Mouse (Mus musculus) brain, adult 2 months (tissue): ENCODE data around the gene Tpcn1.
A peak's percentile ranks its signal among the peaks of the same experiment; 100 is the strongest.

ENCODE experiments used
- DNase-seq: peaks from one replicate; pipeline ENCODE4 v3.0.0; 2011; ENCODE audit warnings: low read depth, low spot score

Gene Tpcn1

GRCm38 (mm10) chr5:120609246-120609775 lies 20.8 kb upstream of the Tpcn1 start:
- no peak for DNase-seq

- DNase-seq, result no peak
These were observed 18.9 kb upstream of the Tpcn1 start for GRCm38 (mm10) chr5:120607335-120607734.

- peak; percentile 41 for DNase-seq
These were observed 18.2 kb upstream of the Tpcn1 start for GRCm38 (mm10) chr5:120606590-120607200.

DNA sequence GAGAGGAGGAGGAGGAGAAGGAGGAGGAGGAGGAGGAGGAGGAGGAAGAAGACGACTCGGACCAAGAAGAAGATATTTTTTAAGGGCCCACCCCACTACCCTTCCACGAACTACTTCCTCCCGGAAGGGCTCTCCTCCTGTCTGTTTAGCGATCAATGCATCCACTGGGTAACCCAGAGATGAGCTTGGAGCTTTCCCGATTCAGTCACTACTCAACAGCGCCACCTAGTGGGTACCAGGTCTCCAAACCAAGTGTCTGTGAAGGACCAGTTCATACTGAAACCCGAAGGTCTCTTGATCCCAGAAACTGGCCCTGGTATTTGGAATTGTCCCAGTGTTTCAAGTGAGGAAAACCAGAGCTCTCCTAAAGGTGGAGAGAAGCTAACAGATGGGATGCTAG lies 17.2 kb upstream of the Tpcn1 start:
- DNase-seq, result peak; percentile 97

- DNase-seq, result peak; percentile 32
These were observed 16.8 kb upstream of the Tpcn1 start for GRCm38 (mm10) chr5:120605241-120605661.

DNA sequence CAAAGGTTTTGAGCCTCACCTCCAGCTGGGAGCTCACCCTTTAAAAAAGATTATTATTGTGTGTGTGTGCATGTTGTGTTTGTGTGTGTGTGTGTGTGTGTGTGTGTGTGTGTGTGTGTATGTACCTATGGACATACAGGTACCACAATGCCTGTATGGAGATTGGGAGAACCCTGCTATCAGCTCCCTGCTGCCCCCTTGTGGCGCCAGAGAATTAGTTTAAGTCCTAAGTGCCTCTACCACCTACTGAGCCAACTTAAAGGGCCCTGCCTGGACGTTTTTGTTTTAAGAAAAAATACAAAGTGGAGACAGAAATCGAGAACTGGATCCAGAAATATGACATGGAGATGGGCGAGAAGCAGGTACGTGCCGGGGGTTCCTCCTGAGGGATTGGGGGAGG lies 16.4 kb upstream of the Tpcn1 start:
- DNase-seq, result peak; percentile 91

- no peak for DNase-seq
These were observed 15.0 kb upstream of the Tpcn1 start for GRCm38 (mm10) chr5:120603515-120603914.

GRCm38 (mm10) chr5:120602210-120602609 lies 13.7 kb upstream of the Tpcn1 start:
- no peak for DNase-seq

GRCm38 (mm10) chr5:120600946-120601668 lies 12.6 kb upstream of the Tpcn1 start:
- peak; percentile 49 for DNase-seq

GRCm38 (mm10) chr5:120599625-120600024 lies 11.2 kb upstream of the Tpcn1 start:
- DNase-seq, result no peak

DNA sequence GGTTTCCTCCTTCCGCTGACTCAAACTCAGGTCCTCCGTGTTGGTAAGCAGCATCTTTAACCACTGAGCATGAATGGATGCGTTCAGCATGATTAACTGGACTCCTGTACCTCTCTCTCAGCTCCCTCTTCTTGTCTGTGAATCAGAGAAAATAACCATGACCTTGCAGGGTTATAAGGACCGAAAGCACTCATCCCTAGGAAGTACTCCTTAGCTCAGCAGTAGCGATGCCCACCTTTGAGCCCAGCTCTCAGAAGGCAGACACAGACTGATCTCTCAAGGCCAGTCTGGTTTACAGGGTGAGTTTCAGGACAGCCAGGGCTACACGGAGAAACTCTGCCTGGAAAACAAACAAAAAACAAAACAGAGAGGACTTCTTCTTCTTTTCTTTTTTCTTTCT lies 6.0 kb upstream of the Tpcn1 start:
- DNase-seq, result no peak

DNA sequence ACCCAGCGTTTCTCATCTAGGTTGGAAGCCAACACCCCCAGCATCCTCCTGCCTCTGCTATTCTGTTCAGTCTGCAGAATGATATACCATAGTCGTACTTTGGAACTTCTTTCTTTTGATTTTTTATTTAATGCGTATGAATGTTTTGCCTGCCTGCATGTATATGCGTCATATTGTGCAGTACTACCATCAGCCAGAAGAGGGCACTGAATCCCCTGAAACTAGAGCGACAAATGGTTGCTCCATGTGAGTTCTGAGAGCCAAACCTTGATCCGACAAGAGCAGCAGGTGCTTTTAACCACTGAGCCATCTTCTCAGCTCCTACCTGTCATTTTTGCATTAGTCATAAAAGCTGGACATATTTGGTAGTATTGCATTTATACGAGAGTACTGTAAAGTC lies 3.7 kb upstream of the Tpcn1 start:
- no peak for DNase-seq

DNA sequence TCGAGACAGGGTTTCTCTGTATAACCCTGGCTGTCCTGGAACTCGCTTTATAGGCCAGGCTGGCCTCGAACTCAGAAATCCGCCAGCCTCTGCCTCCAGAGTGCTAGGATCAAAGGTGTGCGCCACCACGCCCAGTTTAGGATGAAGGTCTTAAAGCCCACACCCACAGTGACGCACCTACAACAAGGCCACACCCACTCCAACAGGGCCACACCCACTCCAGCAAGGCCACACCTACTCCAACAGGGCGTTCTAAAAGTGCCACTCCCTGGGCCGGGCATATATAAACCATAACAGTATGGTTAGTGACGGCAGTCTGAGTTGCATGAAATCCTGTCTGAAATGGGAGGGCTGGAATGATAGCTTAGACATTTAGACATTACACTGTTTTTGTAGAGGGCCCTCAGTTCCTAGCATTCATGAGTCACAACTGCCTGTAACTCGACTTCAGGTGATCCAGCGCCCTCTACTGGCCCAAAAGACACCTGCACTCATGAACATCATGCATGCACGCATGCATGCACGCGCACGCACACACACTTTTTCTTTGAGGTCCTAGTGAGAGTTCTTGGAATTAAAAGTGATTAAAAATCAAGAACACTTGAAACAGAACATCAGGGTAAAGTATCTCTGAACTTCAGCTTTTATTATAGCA lies 2.0 kb upstream of the Tpcn1 start:
- DNase-seq, result no peak

GRCm38 (mm10) chr5:120587940-120588568 lies 419 bp downstream of the Tpcn1 start:
- DNase-seq, result no peak

DNA sequence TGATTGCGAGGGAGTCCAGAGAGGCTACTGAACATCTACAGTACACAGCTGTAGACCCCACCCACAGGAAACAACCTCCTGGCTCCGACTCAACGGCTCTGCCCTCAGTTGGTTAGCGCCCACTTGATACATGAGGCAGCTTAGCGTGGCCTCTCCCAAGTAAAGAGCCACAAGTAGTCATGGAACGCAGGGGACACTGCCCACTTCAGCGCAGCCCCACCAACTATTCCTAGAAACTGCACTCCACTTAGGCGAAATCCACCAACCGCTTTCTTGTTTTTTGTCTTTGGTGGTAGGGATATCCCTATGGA lies 902 bp downstream of the Tpcn1 start:
- DNase-seq, result no peak

DNA sequence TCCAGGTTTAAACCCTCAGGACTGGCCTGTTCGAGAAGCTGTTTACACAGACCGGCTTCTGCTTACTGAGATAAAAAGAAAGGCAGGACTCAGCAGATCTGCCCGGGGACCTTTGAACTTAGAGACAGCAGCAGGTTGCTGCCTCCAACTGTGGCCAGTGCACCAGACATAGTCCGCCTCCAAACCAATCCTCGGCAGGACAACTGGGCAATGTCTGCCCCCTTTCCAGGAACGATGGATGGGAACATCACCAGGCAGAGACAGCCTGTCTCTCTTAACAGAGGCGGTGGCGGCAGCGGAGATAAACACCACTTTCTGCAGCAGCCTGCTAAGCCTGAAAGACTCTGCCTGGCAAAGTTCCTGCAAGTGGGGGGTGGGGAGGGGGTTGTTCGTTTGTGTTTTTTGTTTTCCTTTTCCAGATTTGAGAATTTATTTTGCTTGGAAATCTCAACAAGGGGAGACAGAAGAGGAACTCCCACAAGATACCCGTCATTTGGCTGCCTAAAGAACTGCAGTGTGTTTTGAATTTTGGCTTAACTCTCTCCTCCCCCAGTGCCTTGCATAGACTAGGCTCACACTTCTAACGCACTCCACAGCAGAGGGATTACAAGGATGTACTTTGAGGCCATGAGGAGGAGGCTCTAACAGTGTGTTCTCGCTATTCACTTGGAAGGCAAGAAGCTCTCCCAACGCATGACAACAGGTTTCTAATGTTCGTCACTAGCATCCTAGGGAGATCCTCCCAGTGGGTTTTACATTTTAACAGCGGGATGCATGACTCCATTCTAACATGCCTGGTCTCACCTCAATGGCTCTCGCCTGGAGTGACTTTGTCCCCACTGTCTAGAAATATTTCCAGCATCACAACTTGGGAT lies 1.5 kb downstream of the Tpcn1 start:
- DNase-seq, result peak; percentile 84

GRCm38 (mm10) chr5:120584968-120585367 lies 3.5 kb downstream of the Tpcn1 start:
- no peak for DNase-seq

- no peak for DNase-seq
These were observed 5.0 kb downstream of the Tpcn1 start for GRCm38 (mm10) chr5:120583511-120583910.

GRCm38 (mm10) chr5:120582002-120582401 lies 6.5 kb downstream of the Tpcn1 start:
- DNase-seq, result no peak

DNA sequence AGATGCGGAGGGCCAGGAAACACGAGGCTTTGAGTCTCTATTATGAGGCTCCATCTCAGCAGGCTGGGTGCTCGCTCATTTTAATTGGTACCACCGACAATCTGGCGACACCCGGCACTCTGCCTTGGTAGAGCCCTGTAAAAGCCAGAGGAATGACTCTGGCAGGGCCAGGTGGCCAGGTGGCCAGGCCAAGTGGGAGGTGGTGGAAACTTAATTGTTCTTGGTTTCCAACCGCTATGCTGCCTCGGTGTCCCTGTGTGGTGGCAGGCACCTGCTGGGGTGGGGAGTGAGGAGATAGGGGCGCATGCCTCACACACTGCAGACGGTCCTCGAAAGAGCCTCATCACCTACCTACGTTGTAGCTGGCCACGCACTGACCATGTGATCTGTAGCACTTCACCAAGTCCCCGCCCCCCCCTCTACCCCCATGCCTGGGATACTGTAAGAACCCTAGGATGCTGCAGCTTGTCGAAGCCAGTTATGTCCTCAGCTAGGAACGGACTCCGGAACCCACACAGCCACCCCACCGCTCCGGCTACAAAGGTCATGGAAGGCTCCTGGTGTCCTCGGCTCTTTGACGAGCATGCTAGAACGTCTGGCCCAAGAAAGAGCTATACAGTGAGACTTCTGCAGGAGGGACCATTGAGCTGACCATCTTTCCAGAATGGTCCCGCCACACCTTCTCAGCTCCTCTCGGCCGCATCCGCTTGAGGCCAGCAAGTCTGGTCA lies 8.4 kb downstream of the Tpcn1 start:
- peak; percentile 80 for DNase-seq
